Mouse (Mus musculus) bone marrow macrophage, adult 2 months (primary cell): Measurements from ENCODE around the gene Dab1.

Experiments
- CTCF ChIP-seq: IDR thresholded peaks from 2 replicates; pipeline ENCODE4 v1.5.1; 2012; ENCODE audit warnings: low read depth, mild to moderate bottlenecking, low read length, moderate library complexity
- POLR2A ChIP-seq: IDR thresholded peaks from 2 replicates; pipeline ENCODE4 v1.6.1; 2012; ENCODE audit warnings: mild to moderate bottlenecking, low read depth, low read length, borderline replicate concordance

DNA sequence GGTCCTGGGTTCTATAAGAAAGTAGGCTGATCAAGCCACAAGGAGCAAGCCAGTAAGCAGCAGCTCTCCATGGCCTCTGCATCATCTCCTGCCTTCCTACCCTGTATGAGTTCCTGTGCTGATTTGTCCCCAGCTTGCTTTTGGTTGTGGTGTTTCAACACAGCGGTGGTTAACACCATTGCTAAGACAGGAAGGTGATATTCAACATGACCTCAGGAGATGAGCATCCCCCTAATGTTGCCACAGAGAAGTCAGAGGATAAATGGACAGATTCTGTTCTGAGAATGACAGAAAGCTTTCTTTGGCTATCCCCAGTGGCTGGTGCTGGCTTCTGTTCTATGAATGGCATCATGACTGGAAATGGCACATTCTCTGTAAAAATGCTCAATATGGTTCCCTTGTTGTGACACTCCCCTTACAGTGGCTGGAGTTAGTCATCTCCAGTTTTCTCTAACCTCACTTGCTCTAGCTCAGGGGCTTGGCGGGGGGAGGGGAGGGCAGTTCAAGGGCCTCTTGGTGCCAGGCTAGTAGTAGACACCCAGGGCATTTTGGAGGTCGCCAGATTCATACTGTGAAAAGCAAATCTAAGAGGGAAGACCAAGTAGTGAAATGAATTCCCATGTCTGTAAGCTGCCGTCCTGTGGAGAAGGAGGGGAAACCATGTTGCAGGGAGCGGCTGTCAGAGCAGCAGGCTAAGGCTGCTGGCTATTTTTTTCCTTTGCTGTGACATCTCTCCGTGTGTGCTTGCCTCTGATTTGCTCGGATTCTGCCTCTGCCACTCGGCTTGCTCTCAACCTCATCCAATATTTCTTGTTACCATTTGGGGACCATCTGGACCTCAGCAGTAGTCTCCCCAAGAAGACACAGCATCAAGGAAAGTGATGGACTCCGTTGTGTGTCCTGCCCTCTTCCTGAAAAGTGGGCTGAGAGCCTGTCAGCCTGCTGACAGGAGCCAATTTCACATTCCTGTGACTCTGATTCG, 1086.8 kb downstream of the Dab1 start:
- TF ChIP-seq POLR2A (no peak), CTCF (no peak)
